Mouse (Mus musculus) liver, postnatal 0 days (tissue): ENCODE measurements around the gene Lca5l. TPM values are rescaled to one million over a fixed set of nuclear protein-coding genes. Genes with fewer than 3 reads are reported as not detected.

Experiments used
- ATAC-seq: fragments of 200-750 bp; cut with Nextera tagmentation; 2 replicates; pipeline ENCODE4 v1.8.0; 2017; ENCODE audit warnings: mild to moderate bottlenecking, moderate library complexity
- DNase-seq: peaks from one replicate; pipeline ENCODE4 v3.0.0-alpha.2; 2016
- H3K27ac ChIP-seq: fragments of 300-500 bp; sonication (generic); 2 replicates; pipeline ENCODE4 v1.5.1; 2014; ENCODE audit warnings: antibody characterized with exemption, moderate library complexity, mild to moderate bottlenecking, low read depth
- H3K27me3 ChIP-seq: fragments of 300-500 bp; sonication (generic); 2 replicates; pipeline ENCODE4 v1.6.1; 2014; ENCODE audit warnings: low read length, control low read depth, mixed read lengths; ENCODE audit not compliant: insufficient read depth
- H3K36me3 ChIP-seq: fragments of 300-500 bp; sonication (generic); replicated peaks from 2 replicates; pipeline ENCODE4 v1.6.1; 2014; ENCODE audit warnings: mild to moderate bottlenecking, control low read depth, low read length, moderate library complexity, mixed read lengths; ENCODE audit not compliant: insufficient read depth
- H3K4me1 ChIP-seq: fragments of 300-500 bp; sonication (generic); 2 replicates; pipeline ENCODE4 v1.6.1; 2014; ENCODE audit warnings: antibody characterized with exemption, mild to moderate bottlenecking, control low read depth; ENCODE audit not compliant: insufficient read depth
- H3K4me2 ChIP-seq: fragments of 300-500 bp; sonication (generic); 2 replicates; pipeline ENCODE4 v1.6.1; 2014; ENCODE audit warnings: low read depth, mild to moderate bottlenecking, low read length, moderate library complexity, mixed read lengths
- H3K4me3 ChIP-seq: fragments of 300-500 bp; sonication (generic); 2 replicates; pipeline ENCODE4 v1.5.1; 2014; ENCODE audit warnings: low read depth, low read length
- H3K9ac ChIP-seq: fragments of 300-500 bp; sonication (generic); replicated peaks from 2 replicates; pipeline ENCODE4 v1.6.1; 2014; ENCODE audit warnings: mild to moderate bottlenecking, moderate library complexity
- H3K9me3 ChIP-seq: fragments of 300-500 bp; sonication (generic); 2 replicates; pipeline ENCODE4 v1.6.1; 2016; ENCODE audit warnings: mild to moderate bottlenecking, control low read depth, low read length, mixed read lengths
- CTCF ChIP-seq: sonication (generic); IDR thresholded peaks from 2 replicates; pipeline ENCODE4 v1.5.1; 2016; ENCODE audit warnings: antibody characterized with exemption, low read depth
- EP300 ChIP-seq: IDR thresholded peaks from 2 replicates; pipeline ENCODE4 v1.6.1; 2016; ENCODE audit warnings: antibody characterized with exemption, low read depth, mild to moderate bottlenecking
- WGBS: fragments of 180-500 bp; shearing (Covaris S2); extraction: QIAGEN DNeasy Blood & Tissue Kit; methylation state at CpG from one replicate; pipeline ENCODE4 v1.1.7; 2014; ENCODE audit not compliant: insufficient replicate concordance; 5-methylcytosine and 5-hydroxymethylcytosine counted together
- polyA plus RNA-seq: library from polyadenylated mRNA; unstranded; fragments of >200 nt; fragmentation: Nextera tagmentation; extraction: Ambion mirVana; gene quantifications from 2 replicates; pipeline ENCODE4 v1.2.1, GENCODE M21; 2015

Gene Lca5l
- polyA plus RNA-seq, 1 experiment from 2014 or later = 0.06 TPM

DNA sequence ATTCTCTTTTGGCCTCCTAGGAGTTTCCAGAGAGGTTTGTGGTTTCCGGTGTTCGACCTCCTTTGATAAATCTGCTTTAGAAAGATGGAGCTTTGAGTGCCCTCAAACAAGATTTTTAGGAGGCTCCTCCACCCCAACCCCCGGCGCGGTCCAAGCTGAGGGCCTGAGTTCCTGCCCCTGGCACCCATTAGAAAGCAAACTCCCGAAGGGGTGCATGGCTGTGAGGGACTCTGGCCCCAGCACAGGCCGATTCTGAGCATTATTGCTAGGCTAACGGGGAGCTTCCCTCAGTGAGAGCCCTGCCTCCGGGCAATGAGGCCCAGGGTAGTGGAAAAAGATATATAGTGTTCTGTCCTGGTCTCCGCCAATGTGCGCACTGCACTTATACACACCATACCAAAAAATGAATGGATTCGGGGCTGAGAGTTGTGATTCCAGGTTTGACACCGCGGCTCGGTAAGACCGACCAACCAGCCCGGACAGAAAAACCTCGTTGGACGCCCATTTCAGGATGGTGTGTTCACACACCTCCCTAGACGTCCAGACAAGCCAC is 32.2 kb downstream of the Lca5l start:
- 76% methylated on average over 20 of the region's 20 CpGs for WGBS
- ATAC-seq (no peak), DNase-seq (no peak)
- peaks cover 5% of the 10 kb centered on the region; the same call in 1 of the 2 replicates for H3K4me1 ChIP-seq
- H3K36me3 ChIP-seq = no peaks in the 10 kb centered on the region
- H3K4me3 ChIP-seq = peak overlapping the region; percentile 57
- no peak overlapping the region for H3K27ac ChIP-seq
- no peak for TF ChIP-seq CTCF
- TF ChIP-seq EP300 = no peak
- H3K9ac ChIP-seq = peak overlapping the region; percentile 71
- H3K27me3 ChIP-seq = no peaks in the 10 kb centered on the region
- H3K9me3 ChIP-seq = no peaks in the 10 kb centered on the region
- H3K4me2 ChIP-seq = peak overlapping the region; percentile 92

- Histone ChIP-seq H3K27ac (no peak overlapping the region), H3K27me3 (no peaks in the 10 kb centered on the region), H3K4me2 (peak overlapping the region; percentile 92), H3K4me1 (peaks cover 5% of the 10 kb centered on the region; the same call in 1 of the 2 replicates), H3K9me3 (no peaks in the 10 kb centered on the region), H3K9ac (peak overlapping the region; percentile 71), H3K4me3 (peak overlapping the region; percentile 57), H3K36me3 (no peaks in the 10 kb centered on the region)
- peak; percentile 80 for ATAC-seq
- TF ChIP-seq EP300 (no peak), CTCF (peak; percentile 55)
- peak; percentile 63 for DNase-seq
- WGBS = 4% methylated on average over 59 of the region's 67 CpGs
Observed at GRCm38 (mm10) chr16:96159091-96159731, 32.9 kb downstream of the Lca5l start.

DNA sequence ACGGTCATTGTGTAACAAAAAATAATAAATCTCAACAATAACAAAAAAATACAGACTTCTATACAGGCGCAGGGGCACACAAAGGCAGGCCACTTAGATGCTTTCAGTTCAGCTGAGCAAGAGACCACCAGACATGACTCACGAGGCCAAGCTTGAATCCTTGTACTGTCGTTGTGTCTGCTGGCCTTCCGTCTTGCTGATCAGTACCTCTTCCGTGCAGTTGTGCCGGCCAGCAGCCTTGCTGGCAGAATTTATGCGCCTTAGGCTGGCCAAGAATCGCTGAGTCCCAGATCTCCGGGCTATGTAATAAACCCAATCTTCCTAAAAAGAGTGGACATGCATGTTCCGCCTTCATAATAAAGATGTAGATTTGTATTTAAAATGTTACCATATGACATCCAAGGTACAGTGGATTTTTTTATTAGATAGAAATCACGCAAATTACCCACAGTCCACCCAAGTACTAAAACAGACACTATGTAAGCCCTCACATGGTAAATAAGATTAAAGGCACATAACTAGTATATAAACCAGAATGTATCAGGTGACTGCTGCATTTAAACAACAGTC is 33.5 kb downstream of the Lca5l start:
- Histone ChIP-seq H3K27ac (no peak overlapping the region; the same call in 1 of the 2 replicates), H3K9ac (peak overlapping the region; percentile 71), H3K4me2 (peak overlapping the region; percentile 92), H3K27me3 (no peaks in the 10 kb centered on the region), H3K4me3 (peak overlapping the region; percentile 57), H3K4me1 (peaks cover 5% of the 10 kb centered on the region; the same call in 1 of the 2 replicates), H3K9me3 (no peaks in the 10 kb centered on the region), H3K36me3 (no peaks in the 10 kb centered on the region)
- no peak for TF ChIP-seq EP300
- no peak for TF ChIP-seq CTCF
- DNase-seq (no peak), ATAC-seq (no peak)
- 66% methylated on average over 12 of the region's 12 CpGs for WGBS

GRCm38 (mm10) chr16:96157171-96157570 is 34.9 kb downstream of the Lca5l start:
- no peak overlapping the region for H3K9ac ChIP-seq
- TF ChIP-seq CTCF (no peak), EP300 (no peak)
- H3K27me3 ChIP-seq = no peaks in the 10 kb centered on the region
- no peaks in the 10 kb centered on the region for H3K9me3 ChIP-seq
- no peak overlapping the region for H3K4me2 ChIP-seq
- H3K36me3 ChIP-seq = no peaks in the 10 kb centered on the region
- no peak overlapping the region for H3K27ac ChIP-seq
- peaks cover 5% of the 10 kb centered on the region; the same call in 1 of the 2 replicates for H3K4me1 ChIP-seq
- H3K4me3 ChIP-seq = no peak overlapping the region
- WGBS = 74% methylated on average over 11 of the region's 11 CpGs
- DNase-seq (no peak), ATAC-seq (no peak)

DNA sequence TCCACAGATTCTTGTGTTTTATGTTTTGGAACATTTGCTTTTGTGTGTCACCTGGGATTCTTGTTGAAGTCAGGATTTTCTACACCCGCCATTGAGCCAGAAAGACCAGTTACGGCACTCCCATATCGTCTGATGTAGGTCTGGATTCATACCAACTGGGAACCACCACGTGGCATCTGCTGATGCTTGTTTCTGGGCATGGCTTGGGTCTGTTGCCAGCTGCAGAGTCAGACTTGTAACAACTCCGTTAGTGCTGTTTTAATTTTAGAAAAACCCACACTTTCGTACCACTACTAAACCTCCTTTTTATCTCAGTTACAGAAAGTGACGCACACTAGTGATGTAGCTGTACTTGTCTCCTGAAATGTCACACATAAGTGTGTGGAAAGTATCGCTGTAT is 36.1 kb downstream of the Lca5l start:
- no peaks in the 10 kb centered on the region for H3K27me3 ChIP-seq
- H3K4me1 ChIP-seq = peaks cover 5% of the 10 kb centered on the region; the same call in 1 of the 2 replicates
- DNase-seq = no peak
- H3K9ac ChIP-seq = no peak overlapping the region
- 79% methylated on average over 8 of the region's 8 CpGs for WGBS
- no peaks in the 10 kb centered on the region for H3K9me3 ChIP-seq
- no peak overlapping the region for H3K4me2 ChIP-seq
- H3K27ac ChIP-seq = no peak overlapping the region
- H3K36me3 ChIP-seq = no peaks in the 10 kb centered on the region
- no peak for ATAC-seq
- TF ChIP-seq CTCF (no peak), EP300 (no peak)
- no peak overlapping the region for H3K4me3 ChIP-seq

DNA sequence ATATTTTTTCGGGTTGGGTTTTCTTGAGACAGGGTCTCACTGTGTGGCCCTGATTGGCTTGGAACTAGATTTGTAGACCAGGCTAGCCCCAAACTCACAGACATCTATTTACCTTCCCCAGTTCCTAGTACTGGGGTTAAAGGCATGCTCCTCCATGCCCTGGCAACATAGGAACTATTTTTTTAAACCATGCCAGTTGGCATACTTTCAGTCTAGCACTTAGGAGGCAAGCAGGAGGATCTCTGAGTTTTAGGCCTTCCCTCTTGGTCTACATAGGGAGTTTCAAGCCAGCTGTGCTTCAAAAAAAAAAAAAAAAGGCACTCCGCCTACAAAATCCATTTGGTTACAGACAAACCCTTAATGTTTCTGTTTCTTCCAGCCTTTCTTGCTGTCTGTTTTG is 37.6 kb downstream of the Lca5l start:
- H3K9ac ChIP-seq = no peak overlapping the region
- DNase-seq (no peak), ATAC-seq (no peak)
- H3K4me1 ChIP-seq = peaks cover 5% of the 10 kb centered on the region; the same call in 1 of the 2 replicates
- no peak overlapping the region for H3K4me2 ChIP-seq
- H3K36me3 ChIP-seq = no peaks in the 10 kb centered on the region
- no peak for TF ChIP-seq CTCF
- TF ChIP-seq EP300 = no peak
- no peak overlapping the region for H3K27ac ChIP-seq
- H3K9me3 ChIP-seq = no peaks in the 10 kb centered on the region
- no peaks in the 10 kb centered on the region for H3K27me3 ChIP-seq
- 84% methylated on average over 2 of the region's 2 CpGs for WGBS
- H3K4me3 ChIP-seq = no peak overlapping the region
